Mouse (Mus musculus) neural tube, embryonic 13.5 days (tissue): Measurements from ENCODE around the gene Spint2. TPM values are rescaled to one million over a fixed set of nuclear protein-coding genes. Genes with fewer than 3 reads are reported as not detected.

ENCODE experiments used
- ATAC-seq: fragments of 200-750 bp; cut with Nextera tagmentation; 2 replicates; pipeline ENCODE4 v1.8.0; 2017; ENCODE audit warnings: low read depth, mild to moderate bottlenecking, moderate TSS enrichment, moderate library complexity
- H3K27ac ChIP-seq: fragments of 300-500 bp; sonication (generic); replicated peaks from 2 replicates; pipeline ENCODE4 v1.5.1; 2015; ENCODE audit warnings: moderate library complexity, mild to moderate bottlenecking, inconsistent platforms
- H3K27me3 ChIP-seq: fragments of 300-500 bp; sonication (generic); 2 replicates; pipeline ENCODE4 v1.6.1; 2015; ENCODE audit warnings: mild to moderate bottlenecking, inconsistent platforms
- H3K36me3 ChIP-seq: fragments of 300-500 bp; sonication (generic); 2 replicates; pipeline ENCODE4 v1.6.1; 2015; ENCODE audit warnings: mild to moderate bottlenecking, inconsistent platforms
- H3K4me1 ChIP-seq: fragments of 300-500 bp; sonication (generic); replicated peaks from 2 replicates; pipeline ENCODE4 v1.6.1; 2015; ENCODE audit warnings: inconsistent platforms
- H3K4me2 ChIP-seq: fragments of 300-500 bp; sonication (generic); 2 replicates; pipeline ENCODE4 v1.6.1; 2015; ENCODE audit warnings: inconsistent platforms, mild to moderate bottlenecking, moderate library complexity
- H3K4me3 ChIP-seq: fragments of 300-500 bp; sonication (generic); 2 replicates; pipeline ENCODE4 v1.5.1; 2015; ENCODE audit warnings: mild to moderate bottlenecking, inconsistent platforms
- H3K9ac ChIP-seq: fragments of 300-500 bp; sonication (generic); 2 replicates; pipeline ENCODE4 v1.6.1; 2015; ENCODE audit warnings: moderate library complexity, mild to moderate bottlenecking, inconsistent platforms
- H3K9me3 ChIP-seq: fragments of 300-500 bp; sonication (generic); 2 replicates; pipeline ENCODE4 v1.6.1; 2016; ENCODE audit warnings: inconsistent platforms
- WGBS: fragments of 180-500 bp; shearing (Covaris S2); methylation state at CpG from one replicate; pipeline ENCODE4 v1.1.7; 2015; 5-methylcytosine and 5-hydroxymethylcytosine counted together
- polyA plus RNA-seq: library from polyadenylated mRNA; unstranded; fragments of >200 nt; fragmentation: Nextera tagmentation; extraction: Ambion mirVana; gene quantifications from 2 replicates; pipeline ENCODE4 v1.2.1, GENCODE M21; 2015

The Spint2 gene
- polyA plus RNA-seq, result 28.8 and 31.3 TPM in 2 replicates

DNA sequence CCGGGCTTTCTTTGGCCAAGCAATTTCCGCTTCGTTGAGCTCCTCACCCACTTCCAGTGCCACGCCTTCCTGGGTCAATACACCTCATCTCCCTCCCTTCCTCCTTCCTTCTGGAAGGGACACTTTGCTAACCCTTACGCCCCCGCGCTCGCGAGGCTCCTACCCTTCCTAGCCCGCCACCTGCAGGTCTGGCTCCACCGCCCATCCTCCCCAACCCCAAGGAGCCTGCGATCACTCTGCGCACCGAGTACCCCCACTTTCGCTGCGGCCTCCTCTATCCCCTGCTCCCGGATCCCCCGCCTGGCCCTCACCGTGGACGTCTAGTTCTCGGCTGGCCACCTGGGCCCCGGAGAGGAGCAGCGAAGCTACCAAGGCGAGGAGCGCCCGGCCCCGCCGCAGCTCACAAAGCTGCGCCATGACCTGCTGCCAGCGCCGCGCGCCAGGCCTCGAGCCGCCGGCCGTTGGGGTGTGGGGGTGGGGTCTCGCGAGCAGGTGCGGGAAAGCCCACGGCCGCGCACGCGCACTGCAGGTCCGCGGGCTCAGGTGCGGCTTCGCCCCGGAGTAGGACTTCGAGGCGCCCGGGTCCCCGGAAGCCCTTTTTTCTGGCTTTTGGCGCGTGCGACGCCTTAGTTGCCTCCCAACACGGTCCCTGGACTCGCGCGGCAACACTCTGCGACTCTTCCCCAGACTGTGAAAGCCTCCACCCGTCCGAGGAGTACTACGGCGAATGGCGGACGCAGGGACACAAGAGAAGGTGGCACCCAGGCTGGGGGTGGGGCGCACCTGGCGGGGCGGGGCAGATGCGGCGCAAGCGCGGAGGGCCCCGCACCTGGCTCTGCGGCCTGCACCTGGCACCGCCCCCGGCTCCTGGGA, at the start of gene Spint2:
Gene Spint2 (minus strand): TSS at position 712 of the 873 bp plus-strand sequence.
- Histone ChIP-seq H3K9me3 (no peaks in the 10 kb centered on the region), H3K4me3 (peak within 1 kb of the TSS; percentile 56), H3K36me3 (no peaks in the 10 kb centered on the region), H3K27ac (no peak within 1 kb of the TSS), H3K4me2 (peak within 1 kb of the TSS; percentile 96), H3K27me3 (peaks cover 48% of the 10 kb centered on the region), H3K9ac (peak within 1 kb of the TSS; percentile 71), H3K4me1 (peaks cover 17% of the 10 kb centered on the region)
- under 1% methylated on average over 79 of the region's 80 CpGs for WGBS
- ATAC-seq, result peak; percentile 84

DNA sequence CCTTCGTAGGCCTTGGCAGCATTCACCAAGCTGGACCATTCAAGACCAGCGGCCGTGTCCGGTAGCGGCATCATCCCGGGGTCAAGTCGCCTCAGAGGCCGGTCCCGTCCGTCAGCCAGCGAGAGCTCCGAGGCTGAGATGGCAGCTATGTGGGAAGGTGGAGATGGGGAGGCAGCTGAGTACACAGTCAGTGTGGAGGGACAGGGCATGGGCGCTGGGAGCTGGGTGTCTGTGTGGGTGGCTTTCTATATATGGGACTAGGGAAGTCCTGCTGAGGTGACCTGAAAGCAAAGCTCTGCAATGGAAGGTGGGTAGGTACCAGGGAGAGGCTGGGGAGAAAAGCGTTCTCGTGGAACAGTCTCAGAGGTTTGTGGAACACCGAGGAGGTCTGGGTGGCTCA, 47.3 kb upstream of the Spint2 start:
- Histone ChIP-seq H3K36me3 (peaks cover 76% of the 10 kb centered on the region), H3K4me1 (no peaks in the 10 kb centered on the region), H3K4me3 (no peak overlapping the region), H3K27me3 (no peaks in the 10 kb centered on the region), H3K9ac (no peak overlapping the region), H3K4me2 (no peak overlapping the region), H3K9me3 (no peaks in the 10 kb centered on the region), H3K27ac (no peak overlapping the region)
- 93% methylated on average over 16 of the region's 16 CpGs for WGBS
- ATAC-seq, result no peak

DNA sequence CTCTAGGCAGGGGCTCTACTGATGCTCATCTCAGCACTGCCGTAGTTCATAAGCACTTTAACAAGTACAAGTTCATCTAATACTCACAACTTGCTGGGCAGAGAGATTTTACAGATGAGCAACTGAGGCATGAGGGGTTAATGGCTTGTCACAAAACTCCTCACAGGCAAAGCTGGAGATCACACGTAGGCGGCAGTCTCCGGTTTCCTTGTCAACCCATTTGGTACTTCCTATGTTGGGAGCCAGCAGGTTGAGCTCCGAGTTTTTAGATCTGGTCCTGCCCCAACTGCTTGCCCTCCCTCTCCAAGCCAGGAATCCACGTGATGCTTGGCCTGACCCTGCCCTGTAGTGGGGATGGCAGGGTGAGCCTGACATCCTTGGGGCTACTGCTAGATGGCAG, 45.4 kb upstream of the Spint2 start:
- Histone ChIP-seq H3K9me3 (no peaks in the 10 kb centered on the region), H3K36me3 (peaks cover 82% of the 10 kb centered on the region), H3K4me1 (no peaks in the 10 kb centered on the region), H3K4me2 (no peak overlapping the region), H3K9ac (no peak overlapping the region), H3K27ac (no peak overlapping the region), H3K4me3 (no peak overlapping the region), H3K27me3 (no peaks in the 10 kb centered on the region)
- WGBS, result 84% methylated on average over 6 of the region's 6 CpGs
- ATAC-seq, result no peak

DNA sequence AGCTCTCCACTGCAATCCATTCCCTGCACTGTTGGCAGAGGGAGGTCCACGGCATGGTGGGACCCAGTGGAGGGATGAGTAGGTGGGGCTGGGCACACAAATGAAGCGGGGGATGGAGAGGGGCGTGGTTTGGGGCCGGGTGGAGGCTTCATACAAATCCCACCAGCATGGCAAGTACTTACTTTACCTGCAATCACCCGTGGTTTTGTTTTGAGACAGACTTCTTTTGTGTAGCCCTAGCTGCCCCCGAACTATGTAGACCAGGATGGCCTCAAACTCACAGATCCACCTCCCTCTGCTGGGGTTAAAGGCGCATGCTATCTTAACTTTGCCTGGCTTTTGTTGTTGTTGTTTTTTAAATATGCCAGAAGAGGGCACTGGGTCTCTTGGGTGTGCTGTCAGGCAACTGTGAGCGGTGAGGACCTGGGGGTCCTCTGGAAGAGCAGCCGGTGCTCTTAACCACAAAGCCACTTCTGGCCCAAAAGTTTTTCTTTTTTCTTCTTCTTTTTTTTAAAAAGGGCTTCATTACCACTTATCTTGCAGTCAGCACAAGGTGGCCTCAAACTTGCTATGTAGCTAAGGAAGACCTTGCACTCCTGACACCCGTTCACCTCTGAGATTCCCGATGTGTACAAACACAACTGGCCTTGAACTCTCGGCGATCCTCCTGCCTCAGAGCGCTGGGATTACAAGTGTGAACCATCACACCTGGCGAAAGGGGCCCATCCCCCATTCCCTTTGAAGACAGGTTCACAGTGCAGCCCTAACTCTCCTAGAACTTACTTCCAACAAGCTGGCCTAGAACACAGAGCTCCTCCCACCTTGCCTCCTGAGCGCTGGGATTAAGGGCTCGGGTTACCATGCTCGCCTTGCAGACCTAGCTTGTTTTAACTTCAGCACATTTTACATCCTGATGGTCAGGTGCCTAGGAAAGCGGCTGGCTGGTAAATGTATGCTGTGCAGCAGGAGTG, 37.9 kb upstream of the Spint2 start:
- H3K9ac ChIP-seq, result 0 out of 2 replicates have a peak overlapping the region, but pooled peaks have one; percentile 63
- H3K4me3 ChIP-seq, result peak overlapping the region; percentile 17
- H3K9me3 ChIP-seq, result no peaks in the 10 kb centered on the region
- H3K36me3 ChIP-seq, result peaks cover 26% of the 10 kb centered on the region
- peaks cover 73% of the 10 kb centered on the region for H3K4me1 ChIP-seq
- H3K27me3 ChIP-seq, result no peaks in the 10 kb centered on the region
- 13% methylated on average over 19 of the region's 19 CpGs for WGBS
- H3K4me2 ChIP-seq, result peak overlapping the region; percentile 50
- H3K27ac ChIP-seq, result peak overlapping the region; percentile 98
- no peak for ATAC-seq

DNA sequence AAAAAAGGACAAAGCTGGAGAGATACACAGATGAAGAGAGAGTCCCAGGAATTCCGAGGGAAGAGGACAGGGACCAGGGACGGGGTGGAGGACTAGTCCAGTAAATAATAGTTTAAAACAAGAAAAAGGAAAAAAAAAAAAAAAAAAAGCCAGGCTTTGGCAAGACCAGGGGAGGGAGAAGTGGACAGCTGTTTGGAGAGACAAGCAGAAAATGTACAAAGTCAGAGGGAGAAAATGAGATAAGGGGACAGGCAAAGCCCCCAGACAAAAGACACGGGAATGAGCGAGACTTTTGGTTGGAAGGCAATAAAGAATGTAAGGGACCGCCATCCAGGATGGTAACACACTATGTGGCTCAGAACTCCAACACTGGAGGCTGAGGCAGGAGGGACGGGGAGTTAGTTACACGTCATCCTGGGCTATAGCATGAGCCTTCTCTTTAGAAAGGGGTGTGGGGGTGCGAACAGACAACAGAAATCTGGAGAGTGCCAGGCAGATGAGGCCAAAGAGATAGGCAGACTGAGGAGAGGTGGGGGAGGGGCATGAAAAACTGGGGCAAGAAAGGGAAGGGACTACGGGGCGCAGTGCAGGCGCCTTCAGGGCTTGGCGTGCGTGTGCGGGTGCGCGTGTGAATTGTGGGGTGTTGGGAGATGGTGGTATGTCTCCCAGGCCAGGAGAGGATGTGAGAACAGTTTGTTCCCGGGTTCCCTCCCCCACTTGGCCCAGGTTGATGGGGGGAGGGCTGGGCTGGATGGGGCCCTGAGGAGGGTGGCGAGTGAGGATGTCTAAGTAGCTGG, 36.6 kb upstream of the Spint2 start:
- Histone ChIP-seq H3K4me2 (peak overlapping the region; percentile 50), H3K27ac (peak overlapping the region; percentile 98), H3K9me3 (no peaks in the 10 kb centered on the region), H3K36me3 (peaks cover 28% of the 10 kb centered on the region), H3K27me3 (no peaks in the 10 kb centered on the region), H3K4me1 (peaks cover 86% of the 10 kb centered on the region), H3K9ac (peak overlapping the region; percentile 63), H3K4me3 (peak overlapping the region; percentile 17)
- 1% methylated on average over 18 of the region's 18 CpGs for WGBS
- ATAC-seq, result peak; percentile 6

DNA sequence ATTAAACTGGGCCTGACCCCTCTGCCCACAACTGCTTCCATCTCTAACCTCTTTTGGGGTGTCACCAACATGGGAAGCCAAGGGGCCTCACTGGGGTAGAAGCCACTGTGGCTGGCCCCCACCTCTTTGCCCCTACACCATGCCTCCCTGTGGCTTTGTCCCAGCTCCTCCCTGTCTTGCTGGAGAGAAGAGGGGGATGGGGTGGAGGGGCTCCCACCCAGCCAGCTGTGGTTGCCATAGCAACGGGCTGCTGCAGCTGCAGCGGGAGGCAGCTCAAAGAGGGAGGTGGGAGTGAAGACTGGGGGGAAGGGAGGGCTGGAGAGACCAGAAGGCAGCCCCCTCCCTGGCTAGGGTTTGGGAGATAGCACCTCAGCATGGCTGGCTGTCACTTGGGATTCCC, 35.8 kb upstream of the Spint2 start:
- Histone ChIP-seq H3K36me3 (peaks cover 26% of the 10 kb centered on the region), H3K4me2 (peak overlapping the region; percentile 50), H3K27me3 (no peaks in the 10 kb centered on the region), H3K4me1 (peaks cover 94% of the 10 kb centered on the region), H3K9me3 (no peaks in the 10 kb centered on the region), H3K4me3 (no peak overlapping the region), H3K9ac (peak overlapping the region; percentile 63), H3K27ac (peak overlapping the region; percentile 98)
- peak; percentile 40 for ATAC-seq
- 0% methylated on average over 2 of the region's 2 CpGs for WGBS

DNA sequence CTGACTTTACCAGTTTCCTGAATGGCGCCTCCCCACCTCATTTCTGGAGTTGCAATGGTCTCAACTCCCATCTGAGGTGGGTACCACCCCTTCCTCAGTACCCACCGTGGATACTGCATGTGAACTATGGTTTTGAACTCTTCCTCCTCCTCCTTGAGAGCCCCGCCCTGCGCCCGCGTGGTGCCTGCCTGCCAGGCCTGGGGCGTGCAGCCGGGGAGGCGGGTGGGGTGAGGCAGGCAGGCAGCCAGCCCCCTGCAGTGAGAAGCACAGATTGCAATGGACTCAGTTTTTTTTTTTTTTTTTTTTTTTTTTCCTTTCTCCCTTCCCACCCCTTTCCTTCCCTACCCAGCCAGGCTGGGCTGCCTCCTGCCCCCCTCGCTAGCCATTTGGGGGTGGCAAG, 35.3 kb upstream of the Spint2 start:
- Histone ChIP-seq H3K27me3 (no peaks in the 10 kb centered on the region), H3K36me3 (peaks cover 31% of the 10 kb centered on the region), H3K4me3 (no peak overlapping the region), H3K9ac (peak overlapping the region; percentile 63), H3K4me2 (peak overlapping the region; percentile 50), H3K27ac (peak overlapping the region; percentile 98), H3K4me1 (peaks cover 99% of the 10 kb centered on the region), H3K9me3 (no peaks in the 10 kb centered on the region)
- 2% methylated on average over 10 of the region's 10 CpGs for WGBS
- ATAC-seq, result peak; percentile 32

DNA sequence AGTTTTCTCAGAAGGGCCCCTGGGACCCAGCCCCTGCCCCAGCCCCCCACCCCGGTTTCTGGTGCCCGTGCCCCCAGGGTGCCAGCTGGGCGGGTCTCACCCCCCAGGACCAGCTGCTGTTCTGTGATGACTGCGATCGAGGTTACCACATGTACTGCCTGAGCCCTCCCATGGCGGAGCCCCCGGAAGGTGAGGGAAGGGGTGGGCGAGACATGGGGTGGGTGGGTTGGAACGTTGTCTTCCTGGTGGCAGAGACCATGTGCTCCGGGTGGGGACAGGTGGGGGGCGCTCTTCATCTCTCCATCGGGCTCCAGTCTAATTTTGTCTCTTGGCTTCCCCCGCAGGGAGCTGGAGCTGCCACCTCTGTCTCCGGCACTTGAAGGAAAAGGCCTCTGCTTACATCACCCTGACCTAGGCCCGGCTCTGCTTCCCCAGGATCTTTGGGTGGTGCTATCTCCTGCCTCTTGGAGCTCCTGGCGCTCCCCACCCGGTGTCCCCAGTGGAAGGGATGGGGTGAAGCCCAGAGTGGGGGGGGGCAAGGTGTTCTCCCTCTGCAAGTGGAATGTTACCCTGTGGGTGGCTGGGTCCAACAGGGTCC, 34.5 kb upstream of the Spint2 start:
- peaks cover 38% of the 10 kb centered on the region for H3K36me3 ChIP-seq
- peak overlapping the region; percentile 63 for H3K9ac ChIP-seq
- H3K4me1 ChIP-seq, result peaks cover 94% of the 10 kb centered on the region
- H3K4me3 ChIP-seq, result no peak overlapping the region
- ATAC-seq, result no peak
- peak overlapping the region; percentile 26; the same call in 1 of the 2 replicates for H3K4me2 ChIP-seq
- 55% methylated on average over 17 of the region's 17 CpGs for WGBS
- peak overlapping the region; percentile 98 for H3K27ac ChIP-seq
- no peaks in the 10 kb centered on the region for H3K9me3 ChIP-seq
- no peaks in the 10 kb centered on the region for H3K27me3 ChIP-seq

DNA sequence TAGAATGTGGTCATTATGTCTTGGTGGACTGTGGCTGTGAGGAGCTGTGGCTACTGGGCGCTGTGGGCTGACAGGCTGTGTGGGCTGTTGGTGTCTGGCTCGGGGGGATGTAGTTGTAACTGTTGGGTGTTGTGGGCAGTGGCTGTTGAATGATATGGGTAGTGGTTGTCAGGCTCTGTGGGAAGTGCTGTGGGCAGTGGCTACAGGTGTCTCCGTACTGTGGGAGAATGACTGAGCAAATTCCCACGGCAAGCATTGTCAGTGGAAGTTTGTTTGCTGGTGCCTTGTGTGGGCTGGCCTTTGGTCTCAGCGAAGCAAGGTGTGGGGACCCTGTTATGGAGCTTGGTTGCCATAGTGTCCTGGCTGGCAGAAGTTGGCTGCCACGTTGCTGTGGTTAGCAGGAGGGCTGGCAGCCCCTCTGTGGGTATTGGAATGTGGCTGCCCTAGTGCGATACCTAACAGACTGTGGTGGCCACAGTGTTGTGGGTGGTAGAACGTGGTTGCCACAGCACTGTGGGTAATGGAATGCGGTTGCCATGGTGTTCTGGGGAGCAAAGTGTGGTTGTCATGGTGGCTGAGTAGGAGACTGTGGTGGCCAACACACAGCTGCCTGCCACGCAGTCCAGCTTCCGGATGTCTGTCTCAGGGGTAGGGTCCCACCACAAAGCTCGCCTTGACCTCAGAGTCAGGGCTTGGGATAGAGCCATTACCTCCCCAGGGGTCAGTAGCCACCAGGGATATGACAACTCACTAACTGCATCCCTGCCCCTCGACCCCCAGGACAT, 33.3 kb upstream of the Spint2 start:
- Histone ChIP-seq H3K4me1 (peaks cover 95% of the 10 kb centered on the region), H3K27me3 (no peaks in the 10 kb centered on the region), H3K27ac (peak overlapping the region; percentile 98), H3K36me3 (peaks cover 42% of the 10 kb centered on the region), H3K4me3 (no peak overlapping the region; the same call in 1 of the 2 replicates), H3K4me2 (peak overlapping the region; percentile 44), H3K9me3 (no peaks in the 10 kb centered on the region), H3K9ac (peak overlapping the region; percentile 34; the same call in 1 of the 2 replicates)
- 45% methylated on average over 13 of the region's 13 CpGs for WGBS
- 0 out of 2 replicates have a peak, but pooled peaks have one; percentile 1 for ATAC-seq

DNA sequence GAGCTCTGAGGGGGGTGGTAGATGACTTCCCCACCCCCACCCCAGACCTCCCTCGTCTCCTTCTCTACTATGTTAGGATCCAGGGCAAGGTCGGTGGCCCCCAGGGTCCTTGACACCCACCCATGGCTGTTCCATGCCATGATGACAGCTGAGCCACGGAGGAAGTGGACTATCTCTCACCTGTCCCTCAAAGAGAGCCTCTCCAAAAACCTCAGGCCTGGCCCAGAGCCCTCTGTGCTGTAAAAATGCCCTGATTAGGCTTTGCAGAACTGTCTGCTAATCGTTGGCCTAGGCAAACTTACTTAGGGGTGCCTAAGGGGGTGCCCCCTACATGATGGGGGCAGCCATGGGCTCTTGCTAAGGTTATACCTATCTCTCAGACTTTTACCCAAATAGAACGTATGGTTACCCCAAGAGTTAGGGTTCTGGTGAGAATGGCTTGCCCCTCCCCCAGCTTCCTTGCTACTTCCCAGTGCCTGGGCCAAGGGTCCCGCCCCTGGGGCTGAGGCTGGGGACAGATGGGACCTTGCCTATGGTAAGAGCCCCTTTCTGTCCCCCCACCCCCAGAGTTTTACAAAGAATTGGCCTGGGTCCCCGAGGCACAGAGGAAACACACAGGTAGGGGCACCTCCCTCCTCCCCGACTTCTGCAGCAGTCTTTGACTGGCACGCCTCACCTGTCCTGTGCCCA, 32.0 kb upstream of the Spint2 start:
- peak overlapping the region; percentile 98 for H3K27ac ChIP-seq
- peaks cover 95% of the 10 kb centered on the region for H3K4me1 ChIP-seq
- peaks cover 42% of the 10 kb centered on the region for H3K36me3 ChIP-seq
- ATAC-seq, result no peak
- H3K4me3 ChIP-seq, result no peak overlapping the region
- no peaks in the 10 kb centered on the region for H3K9me3 ChIP-seq
- peak overlapping the region; percentile 44 for H3K4me2 ChIP-seq
- H3K9ac ChIP-seq, result peak overlapping the region; percentile 46
- WGBS, result 44% methylated on average over 9 of the region's 9 CpGs
- H3K27me3 ChIP-seq, result no peaks in the 10 kb centered on the region
